Mouse (Mus musculus): ENCODE results near the gene Gm6890. TPM values are rescaled to one million over a fixed set of nuclear protein-coding genes. Genes with fewer than 3 reads are reported as not detected.
"Not testable (repeated sequence)": the region's sequence is repeated elsewhere in the genome, so short reads cannot be mapped to it uniquely, and the experiment has no call there.

Gene Gm6890
- polyA plus RNA-seq (2014; fragmentation: Nextera tagmentation; extraction: Ambion mirVana) = not detected in 2 replicates

DNA sequence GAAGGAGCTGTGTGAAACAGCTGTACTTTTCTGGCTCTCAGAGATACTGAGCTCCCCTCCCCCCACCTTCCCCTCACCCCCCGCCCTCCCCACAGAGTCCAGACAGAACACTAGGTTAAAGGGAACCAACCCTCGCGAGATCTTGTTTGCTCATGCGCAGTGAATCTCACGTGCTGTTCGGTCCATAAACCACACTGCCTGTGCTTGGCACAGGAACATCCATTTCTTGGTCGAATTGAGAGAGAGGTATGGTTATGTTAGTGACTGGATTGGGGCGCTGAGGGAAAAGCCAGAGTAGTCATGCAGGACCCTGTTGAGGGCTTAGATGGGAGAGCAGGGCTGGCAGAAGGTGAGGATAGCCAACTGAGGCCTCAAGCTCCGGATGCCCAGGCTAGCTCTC is at the start of gene Gm6890:
Gm6890 (plus strand) TSS at position 301 of the 400 bp plus-strand sequence.
- H3K9me3 ChIP-seq (ENCODE audit: control insufficient read depth, low read length); H3K27me3 ChIP-seq (ENCODE audit: control insufficient read depth, insufficient read depth, low read length); ATAC-seq (ENCODE audit: insufficient number of reproducible peaks, insufficient read depth, low FRiP score, low read depth); H3K4me3 ChIP-seq (ENCODE audit: control insufficient read depth in 1 of 2, insufficient read depth in 1 of 2, low read depth in 1 of 2, low read length in 2 of 2); H3K36me3 ChIP-seq (ENCODE audit: control insufficient read depth, insufficient read depth, low read length); H3K4me2 ChIP-seq (ENCODE audit: low read length); H3K9ac ChIP-seq (ENCODE audit: low read length); H3K4me1 ChIP-seq (ENCODE audit: control insufficient read depth in 2 of 2, insufficient read depth in 2 of 2, low read length in 2 of 2); H3K27ac ChIP-seq (replicated peaks in 1 of 2; ENCODE audit: control insufficient read depth in 1 of 2, insufficient read depth in 1 of 2, low read depth in 2 of 2, low read length in 2 of 2): not testable (repeated sequence)
- 73% methylated on average over 9 of the region's 9 CpGs for WGBS

DNA sequence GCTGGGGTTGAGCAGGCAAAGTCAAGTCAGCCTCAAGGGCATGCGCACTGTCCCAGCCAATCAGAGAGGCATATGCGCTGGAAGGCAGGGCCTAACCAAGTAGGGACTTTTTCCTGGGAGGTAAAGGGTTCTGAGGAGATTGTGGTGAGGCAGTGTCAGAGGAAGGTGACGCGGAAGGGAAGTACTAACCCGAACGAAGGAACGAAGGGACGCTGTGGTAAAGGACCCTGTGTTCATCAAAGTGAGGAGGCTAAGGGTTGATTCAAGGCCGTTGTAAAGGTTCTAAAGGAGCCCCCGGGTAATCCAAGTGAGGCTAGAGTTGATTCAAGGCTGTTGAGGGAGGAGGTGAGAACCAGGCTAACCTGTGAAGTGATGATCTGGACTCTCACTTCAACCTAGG is 14.5 kb upstream of the Gm6890 start:
- not testable (repeated sequence) for H3K4me1 ChIP-seq (ENCODE audit: control insufficient read depth in 2 of 2, insufficient read depth in 2 of 2, low read length in 2 of 2); H3K9ac ChIP-seq (ENCODE audit: low read length); H3K27me3 ChIP-seq (ENCODE audit: control insufficient read depth, insufficient read depth, low read length); H3K4me2 ChIP-seq (ENCODE audit: low read length); H3K4me3 ChIP-seq (ENCODE audit: control insufficient read depth in 1 of 2, insufficient read depth in 1 of 2, low read depth in 1 of 2, low read length in 2 of 2); H3K9me3 ChIP-seq (ENCODE audit: control insufficient read depth, low read length); H3K36me3 ChIP-seq (ENCODE audit: control insufficient read depth, insufficient read depth, low read length); ATAC-seq (ENCODE audit: insufficient number of reproducible peaks, insufficient read depth, low FRiP score, low read depth); H3K27ac ChIP-seq (replicated peaks in 1 of 2; ENCODE audit: control insufficient read depth in 1 of 2, insufficient read depth in 1 of 2, low read depth in 2 of 2, low read length in 2 of 2)
- 88% methylated on average over 4 of the region's 10 CpGs for WGBS

DNA sequence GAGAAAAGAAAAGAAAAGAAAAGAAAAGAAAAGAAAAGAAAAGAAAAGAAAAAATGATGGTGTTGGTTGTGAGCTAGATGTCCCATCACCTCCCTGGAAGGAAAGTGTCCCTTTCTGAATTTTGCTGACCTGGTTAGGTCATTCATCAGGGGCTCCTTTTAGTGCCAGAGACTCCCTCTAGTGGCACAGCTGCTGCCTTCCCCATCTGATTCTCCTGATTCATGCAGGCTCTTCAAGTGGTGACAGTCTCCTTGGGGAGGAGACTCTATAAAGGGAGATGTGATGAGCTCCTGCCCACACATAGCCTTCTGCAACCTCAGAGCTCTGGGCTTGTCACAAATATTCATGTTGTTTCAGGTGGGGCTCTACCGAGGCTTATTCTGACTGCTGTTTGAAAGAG is 30.0 kb downstream of the Gm6890 start:
- H3K27me3 ChIP-seq (ENCODE audit: control insufficient read depth, insufficient read depth, low read length); H3K9me3 ChIP-seq (ENCODE audit: control insufficient read depth, low read length); ATAC-seq (ENCODE audit: insufficient number of reproducible peaks, insufficient read depth, low FRiP score, low read depth); H3K9ac ChIP-seq (ENCODE audit: low read length); H3K4me2 ChIP-seq (ENCODE audit: low read length); H3K36me3 ChIP-seq (ENCODE audit: control insufficient read depth, insufficient read depth, low read length); H3K4me1 ChIP-seq (ENCODE audit: control insufficient read depth in 2 of 2, insufficient read depth in 2 of 2, low read length in 2 of 2); H3K27ac ChIP-seq (replicated peaks in 1 of 2; ENCODE audit: control insufficient read depth in 1 of 2, insufficient read depth in 1 of 2, low read depth in 2 of 2, low read length in 2 of 2); H3K4me3 ChIP-seq (ENCODE audit: control insufficient read depth in 1 of 2, insufficient read depth in 1 of 2, low read depth in 1 of 2, low read length in 2 of 2): not testable (repeated sequence)
- no CpG with 5 or more reads among the region's 1 CpGs for WGBS

Other genes with a start within 250 kb of the Gm6890 start
- not detected in 2 replicates for gene Olfr1326-ps1, start 166.0 kb upstream of the Gm6890 start, polyA plus RNA-seq (2014; fragmentation: Nextera tagmentation; extraction: Ambion mirVana)
- not detected in 2 replicates for gene Olfr1325, start 148.2 kb upstream of the Gm6890 start, polyA plus RNA-seq (2014; fragmentation: Nextera tagmentation; extraction: Ambion mirVana)
- not detected in 2 replicates for gene Gm5640, start 95.3 kb upstream of the Gm6890 start, polyA plus RNA-seq (2014; fragmentation: Nextera tagmentation; extraction: Ambion mirVana)
- not detected in 2 replicates for gene Gm5936, start 96.3 kb downstream of the Gm6890 start, polyA plus RNA-seq (2014; fragmentation: Nextera tagmentation; extraction: Ambion mirVana)